Mouse (Mus musculus): ENCODE measurements around the gene March6. TPM values are rescaled to one million over a fixed set of nuclear protein-coding genes. Genes with fewer than 3 reads are reported as not detected.

The March6 gene
- polyA plus RNA-seq, 1 experiment from 2014 or later, result 102 TPM

DNA sequence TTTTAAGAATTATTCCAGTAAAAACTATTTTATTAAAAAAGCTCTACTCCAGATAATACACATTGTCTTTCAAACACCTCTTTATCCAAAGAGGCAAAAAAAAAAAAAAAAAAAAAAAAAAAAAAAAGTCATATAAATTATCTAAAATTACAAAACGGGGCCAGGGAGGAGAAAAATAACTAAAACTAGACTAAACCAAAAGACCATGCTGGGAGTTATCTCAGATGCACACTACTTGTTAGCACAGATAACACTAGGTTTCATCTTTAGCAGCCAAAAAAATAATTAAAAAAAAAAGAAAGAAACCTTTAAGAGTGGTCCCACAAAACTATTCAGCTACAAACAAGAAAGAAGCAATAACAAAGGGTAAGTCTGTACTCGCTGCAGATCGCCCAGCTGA lies 27.4 kb downstream of the March6 start:
- Histone ChIP-seq H3K27ac (no peak overlapping the region), H3K27me3 (ENCODE audit: control insufficient read depth, insufficient read depth, low read length) (no peaks in the 10 kb centered on the region), H3K4me3 (replicated peaks; ENCODE audit: low read length) (no peak overlapping the region), H3K4me1 (replicated peaks; ENCODE audit: control insufficient read depth, insufficient read depth, low read length) (no peaks in the 10 kb centered on the region), H3K4me2 (replicated peaks) (no peak overlapping the region), H3K9ac (no peak overlapping the region), H3K9me3 (ENCODE audit: control insufficient read depth, low read length) (no peaks in the 10 kb centered on the region), H3K36me3 (replicated peaks; ENCODE audit: control insufficient read depth, insufficient read depth) (peaks cover 23% of the 10 kb centered on the region)
- WGBS, result 85% methylated on average over 3 of the region's 3 CpGs
- no peak for DNase-seq (ENCODE audit: low spot score)
- no peak for ATAC-seq (ENCODE audit: low FRiP score)

DNA sequence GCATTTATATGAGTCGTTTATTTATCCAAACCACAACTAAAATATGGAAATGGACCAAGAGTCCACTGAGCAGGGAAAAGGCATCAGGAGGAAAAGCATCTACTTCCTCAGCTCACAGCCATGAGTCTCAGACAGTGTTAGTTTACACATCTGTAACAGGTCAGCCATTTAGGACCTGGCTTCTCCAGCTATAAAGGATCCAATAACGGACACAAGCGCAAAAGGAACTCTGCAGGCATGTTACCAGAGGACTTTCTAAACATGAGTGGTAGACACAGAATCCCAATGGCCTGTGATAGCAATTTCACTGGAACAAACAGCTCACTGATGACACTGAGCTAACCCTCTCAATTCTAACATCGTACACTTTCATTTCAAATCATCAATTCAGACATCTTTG lies 27.9 kb downstream of the March6 start:
- no peaks in the 10 kb centered on the region for H3K27me3 ChIP-seq (ENCODE audit: control insufficient read depth, insufficient read depth, low read length)
- WGBS, result 96% methylated on average over 4 of the region's 4 CpGs
- H3K4me1 ChIP-seq (replicated peaks; ENCODE audit: control insufficient read depth, insufficient read depth, low read length), result no peaks in the 10 kb centered on the region

DNA sequence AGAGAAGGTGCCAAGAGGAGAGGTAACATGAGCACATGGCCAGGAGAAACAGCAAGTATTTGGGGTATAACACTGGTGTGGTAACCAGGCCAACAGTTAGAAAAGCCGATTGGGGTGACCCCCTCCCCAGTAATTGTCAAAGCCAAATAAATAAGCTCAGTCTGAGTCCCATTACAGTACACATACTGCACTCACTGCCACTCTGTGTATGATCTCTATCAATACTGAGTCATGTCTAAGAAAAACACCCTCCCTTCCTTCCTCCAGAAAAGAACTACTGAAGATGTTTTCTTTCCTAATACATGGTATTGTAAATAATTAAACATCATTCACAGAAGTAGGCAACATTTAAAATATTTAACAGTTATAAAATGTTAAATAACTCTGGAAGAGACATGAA lies 28.5 kb downstream of the March6 start:
- 96% methylated on average over 1 of the region's 1 CpGs for WGBS
- no peak overlapping the region for H3K4me3 ChIP-seq (replicated peaks; ENCODE audit: low read length)
- peaks cover 35% of the 10 kb centered on the region for H3K36me3 ChIP-seq (replicated peaks; ENCODE audit: control insufficient read depth, insufficient read depth)
- ATAC-seq (ENCODE audit: low FRiP score) (no peak), DNase-seq (ENCODE audit: low spot score) (no peak)
- H3K4me2 ChIP-seq (replicated peaks), result no peak overlapping the region
- H3K27me3 ChIP-seq (ENCODE audit: control insufficient read depth, insufficient read depth, low read length), result no peaks in the 10 kb centered on the region
- H3K27ac ChIP-seq, result no peak overlapping the region
- H3K4me1 ChIP-seq (replicated peaks; ENCODE audit: control insufficient read depth, insufficient read depth, low read length), result no peaks in the 10 kb centered on the region
- no peak overlapping the region for H3K9ac ChIP-seq
- H3K9me3 ChIP-seq (ENCODE audit: control insufficient read depth, low read length), result no peaks in the 10 kb centered on the region

More for the DNA sequence above, 27.9 kb downstream of the March6 start:
- H3K4me2 ChIP-seq (replicated peaks), result no peak overlapping the region
- no peak overlapping the region for H3K27ac ChIP-seq
- no peak overlapping the region for H3K4me3 ChIP-seq (replicated peaks; ENCODE audit: low read length)
- no peak for DNase-seq (ENCODE audit: low spot score)
- no peak for ATAC-seq (ENCODE audit: low FRiP score)
- H3K36me3 ChIP-seq (replicated peaks; ENCODE audit: control insufficient read depth, insufficient read depth), result peaks cover 28% of the 10 kb centered on the region
- H3K9ac ChIP-seq, result no peak overlapping the region
- no peaks in the 10 kb centered on the region for H3K9me3 ChIP-seq (ENCODE audit: control insufficient read depth, low read length)

DNA sequence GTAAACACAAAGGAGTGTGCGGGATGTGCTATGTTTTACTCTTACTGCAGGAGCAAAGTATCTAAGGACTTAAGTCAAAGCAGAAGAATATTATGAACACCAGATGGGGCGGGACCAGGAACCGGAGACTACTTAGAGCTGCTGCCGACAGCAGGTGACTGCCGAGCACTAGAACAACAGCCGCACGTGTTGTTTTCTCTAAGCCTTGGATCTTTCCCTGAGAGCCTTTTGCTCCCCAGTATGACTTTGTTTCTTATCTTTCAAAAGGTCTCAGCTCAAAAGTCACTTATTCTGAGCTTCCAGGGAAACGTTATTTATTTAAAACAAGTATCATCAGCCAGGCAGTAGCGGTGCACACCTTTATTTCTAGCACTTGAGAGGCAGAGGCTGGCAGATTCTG lies 36.0 kb downstream of the March6 start:
- DNase-seq (ENCODE audit: low spot score), result no peak
- Histone ChIP-seq H3K27ac (no peak overlapping the region), H3K36me3 (replicated peaks; ENCODE audit: control insufficient read depth, insufficient read depth) (peaks cover 72% of the 10 kb centered on the region), H3K27me3 (ENCODE audit: control insufficient read depth, insufficient read depth, low read length) (no peaks in the 10 kb centered on the region), H3K4me3 (replicated peaks; ENCODE audit: low read length) (no peak overlapping the region), H3K4me2 (replicated peaks) (no peak overlapping the region), H3K9me3 (ENCODE audit: control insufficient read depth, low read length) (no peaks in the 10 kb centered on the region), H3K9ac (no peak overlapping the region), H3K4me1 (replicated peaks; ENCODE audit: control insufficient read depth, insufficient read depth, low read length) (no peaks in the 10 kb centered on the region)
- no peak for ATAC-seq (ENCODE audit: low FRiP score)
- 93% methylated on average over 9 of the region's 9 CpGs for WGBS

DNA sequence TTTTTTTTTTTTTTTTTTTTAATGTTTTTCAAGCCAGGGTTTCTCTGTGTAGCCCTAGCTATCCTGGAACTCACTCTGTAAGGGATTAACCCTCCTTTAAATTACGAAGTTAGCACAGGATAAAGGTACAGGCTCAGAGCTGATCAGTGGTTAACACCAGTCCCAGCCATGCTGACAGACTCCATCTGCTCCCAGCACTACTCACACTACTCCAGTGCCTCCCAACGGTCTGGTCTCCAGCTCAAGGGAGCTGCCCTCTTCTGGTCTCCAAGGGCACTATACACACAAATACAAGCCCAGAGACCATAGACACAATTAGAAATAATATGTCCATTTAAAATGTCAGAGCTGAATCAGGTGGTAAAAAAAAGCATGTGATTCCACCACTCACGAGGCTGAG lies 36.5 kb downstream of the March6 start:
- Histone ChIP-seq H3K4me1 (replicated peaks; ENCODE audit: control insufficient read depth, insufficient read depth, low read length) (no peaks in the 10 kb centered on the region), H3K9me3 (ENCODE audit: control insufficient read depth, low read length) (no peaks in the 10 kb centered on the region), H3K36me3 (replicated peaks; ENCODE audit: control insufficient read depth, insufficient read depth) (peaks cover 75% of the 10 kb centered on the region), H3K4me3 (replicated peaks; ENCODE audit: low read length) (no peak overlapping the region), H3K4me2 (replicated peaks) (no peak overlapping the region), H3K27ac (no peak overlapping the region), H3K27me3 (ENCODE audit: control insufficient read depth, insufficient read depth, low read length) (no peaks in the 10 kb centered on the region), H3K9ac (no peak overlapping the region)
- no peak for ATAC-seq (ENCODE audit: low FRiP score)
- no peak for DNase-seq (ENCODE audit: low spot score)
- WGBS, result 78% methylated on average over 3 of the region's 3 CpGs

DNA sequence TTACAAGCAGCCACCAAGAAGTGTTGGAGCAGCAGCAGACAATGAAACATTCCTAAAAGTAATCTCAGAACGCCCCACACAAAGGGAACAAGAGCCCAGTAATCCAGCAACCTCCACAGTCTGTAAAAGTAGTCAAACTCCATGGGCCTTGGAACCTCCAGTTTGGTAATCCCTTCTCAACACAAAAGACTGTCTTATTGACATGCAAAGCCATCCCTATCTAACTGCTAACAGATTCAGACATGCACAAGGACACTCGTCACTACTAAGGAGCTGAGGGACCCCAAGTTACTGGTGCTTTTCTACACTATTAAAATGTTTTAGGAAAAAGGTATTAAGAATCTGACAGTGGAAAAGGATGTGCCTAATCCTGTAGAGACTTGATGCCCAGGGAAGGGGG lies 43.4 kb downstream of the March6 start:
- Histone ChIP-seq H3K36me3 (replicated peaks; ENCODE audit: control insufficient read depth, insufficient read depth) (peaks cover 61% of the 10 kb centered on the region), H3K4me2 (replicated peaks) (no peak overlapping the region), H3K9ac (no peak overlapping the region), H3K9me3 (ENCODE audit: control insufficient read depth, low read length) (no peaks in the 10 kb centered on the region), H3K27me3 (ENCODE audit: control insufficient read depth, insufficient read depth, low read length) (no peaks in the 10 kb centered on the region), H3K4me1 (replicated peaks; ENCODE audit: control insufficient read depth, insufficient read depth, low read length) (no peaks in the 10 kb centered on the region), H3K4me3 (replicated peaks; ENCODE audit: low read length) (no peak overlapping the region), H3K27ac (no peak overlapping the region)
- DNase-seq (ENCODE audit: low spot score) (no peak), ATAC-seq (ENCODE audit: low FRiP score) (0 out of 2 replicates have a peak, but pooled peaks have one; percentile 48)
- WGBS, result 42% methylated on average over 2 of the region's 2 CpGs

DNA sequence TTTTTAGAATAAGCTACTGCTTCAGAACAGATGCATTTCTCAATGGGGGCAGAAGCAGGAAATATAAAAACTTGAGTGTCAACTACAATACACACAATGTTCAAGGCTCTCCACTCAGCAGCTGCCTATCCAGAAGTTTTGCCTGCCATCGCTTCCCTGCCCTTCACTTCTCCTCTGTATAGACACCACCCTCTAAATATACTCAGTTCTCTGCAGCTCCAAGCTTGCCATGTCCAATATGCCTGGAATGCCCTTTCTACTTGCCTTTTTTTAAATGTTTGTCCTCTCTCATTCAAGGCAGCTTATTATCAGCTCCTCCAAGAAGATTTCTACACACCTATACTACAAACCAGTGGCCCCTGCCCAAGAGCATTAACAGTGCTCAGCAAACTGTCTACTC lies 54.2 kb downstream of the March6 start:
- ATAC-seq (ENCODE audit: low FRiP score), result no peak
- peaks cover 82% of the 10 kb centered on the region for H3K36me3 ChIP-seq (replicated peaks; ENCODE audit: control insufficient read depth, insufficient read depth)
- WGBS, result 96% methylated on average over 1 of the region's 1 CpGs

DNA sequence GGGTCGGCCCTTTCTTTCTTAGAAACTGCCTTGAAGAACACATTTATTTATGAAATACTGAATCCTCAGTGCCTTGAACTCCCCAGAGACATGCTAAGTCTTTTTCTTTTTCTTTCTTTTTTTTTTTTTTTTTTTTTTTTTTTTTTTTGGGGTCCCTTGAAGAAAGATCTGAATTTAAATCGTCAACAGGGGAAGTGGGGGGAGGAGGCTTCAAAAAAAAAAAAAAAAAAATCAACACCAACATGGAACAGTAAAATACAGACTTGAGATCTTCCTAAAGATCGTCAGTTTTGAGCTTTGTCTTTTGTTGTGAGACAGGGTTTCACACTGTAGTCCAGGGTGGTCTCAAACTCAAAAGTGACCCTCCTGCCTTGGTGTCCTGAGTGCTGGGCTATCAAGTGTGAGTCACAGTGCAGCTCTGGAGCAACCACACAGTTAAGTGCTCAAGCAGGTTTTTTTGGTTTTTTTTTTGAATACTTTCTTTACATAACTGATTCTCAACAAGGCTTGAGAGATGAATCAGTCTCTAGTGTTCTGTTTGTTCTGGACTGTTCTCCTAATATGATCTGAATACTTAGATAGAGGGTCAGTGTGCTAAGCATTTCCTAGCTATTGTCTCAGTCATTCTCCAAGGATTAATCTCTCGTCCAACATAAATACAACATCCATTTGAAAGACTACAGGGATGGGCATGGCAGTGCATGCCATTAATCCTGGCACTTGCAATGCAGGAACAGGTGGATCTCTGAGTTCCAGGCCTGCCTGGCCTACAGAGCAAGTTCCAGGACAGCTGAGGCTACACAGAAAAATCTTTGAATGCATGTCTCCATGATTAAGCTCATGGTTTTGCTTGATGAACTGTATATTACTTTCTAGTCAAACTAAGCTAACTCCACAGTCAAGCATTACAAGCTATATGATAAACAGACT lies 57.9 kb downstream of the March6 start:
- no peak for ATAC-seq (ENCODE audit: low FRiP score)
- Histone ChIP-seq H3K27ac (no peak overlapping the region), H3K9ac (no peak overlapping the region), H3K27me3 (ENCODE audit: control insufficient read depth, insufficient read depth, low read length) (no peaks in the 10 kb centered on the region), H3K4me3 (replicated peaks; ENCODE audit: low read length) (no peak overlapping the region), H3K9me3 (ENCODE audit: control insufficient read depth, low read length) (no peaks in the 10 kb centered on the region), H3K36me3 (replicated peaks; ENCODE audit: control insufficient read depth, insufficient read depth) (peaks cover 72% of the 10 kb centered on the region), H3K4me1 (replicated peaks; ENCODE audit: control insufficient read depth, insufficient read depth, low read length) (no peaks in the 10 kb centered on the region), H3K4me2 (replicated peaks) (no peak overlapping the region)
- DNase-seq (ENCODE audit: low spot score), result no peak
- 82% methylated on average over 4 of the region's 4 CpGs for WGBS

More for the DNA sequence above, 54.2 kb downstream of the March6 start:
- no peaks in the 10 kb centered on the region for H3K9me3 ChIP-seq (ENCODE audit: control insufficient read depth, low read length)
- no peak for DNase-seq (ENCODE audit: low spot score)
- H3K4me2 ChIP-seq (replicated peaks), result no peak overlapping the region
- no peak overlapping the region for H3K9ac ChIP-seq
- no peak overlapping the region for H3K27ac ChIP-seq
- H3K4me1 ChIP-seq (replicated peaks; ENCODE audit: control insufficient read depth, insufficient read depth, low read length), result no peaks in the 10 kb centered on the region
- H3K4me3 ChIP-seq (replicated peaks; ENCODE audit: low read length), result no peak overlapping the region
- no peaks in the 10 kb centered on the region for H3K27me3 ChIP-seq (ENCODE audit: control insufficient read depth, insufficient read depth, low read length)

DNA sequence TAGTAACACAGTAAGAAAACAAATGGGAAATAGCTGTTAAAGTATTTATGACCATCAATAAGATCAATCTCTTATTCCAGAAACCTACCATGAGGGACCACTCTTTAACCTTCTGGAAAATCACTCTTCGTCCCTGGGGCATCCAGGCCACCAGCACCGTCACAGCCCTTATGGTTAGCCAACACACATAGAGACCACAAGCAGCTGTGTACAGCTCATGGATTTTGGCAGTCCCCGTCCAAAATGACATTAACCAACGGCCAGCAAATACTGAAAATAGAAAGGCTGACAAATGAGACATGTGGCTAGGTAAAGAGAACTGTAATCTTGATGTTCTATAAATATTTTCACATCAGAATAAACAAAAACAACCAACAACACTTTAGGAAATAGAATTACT lies 59.3 kb downstream of the March6 start:
- Histone ChIP-seq H3K27me3 (ENCODE audit: control insufficient read depth, insufficient read depth, low read length) (no peaks in the 10 kb centered on the region), H3K4me3 (replicated peaks; ENCODE audit: low read length) (no peak overlapping the region), H3K4me2 (replicated peaks) (no peak overlapping the region), H3K4me1 (replicated peaks; ENCODE audit: control insufficient read depth, insufficient read depth, low read length) (no peaks in the 10 kb centered on the region), H3K36me3 (replicated peaks; ENCODE audit: control insufficient read depth, insufficient read depth) (peaks cover 74% of the 10 kb centered on the region), H3K9ac (no peak overlapping the region), H3K27ac (no peak overlapping the region), H3K9me3 (ENCODE audit: control insufficient read depth, low read length) (no peaks in the 10 kb centered on the region)
- ATAC-seq (ENCODE audit: low FRiP score), result no peak
- 90% methylated on average over 4 of the region's 4 CpGs for WGBS
- DNase-seq (ENCODE audit: low spot score), result no peak
